Mouse (Mus musculus) CH12.LX (cell line): ENCODE measurements around the gene Myh1. TPM values are rescaled to one million over a fixed set of nuclear protein-coding genes. Genes with fewer than 3 reads are reported as not detected.
A peak's percentile ranks its signal among the peaks of the same experiment; 100 is the strongest.

Source experiments
- DNase-seq: peaks from one replicate; pipeline ENCODE4 v3.0.0-alpha.2; 2013; ENCODE audit errors: extremely low read depth
- H3K27ac ChIP-seq: 2 replicates; pipeline ENCODE4 v1.5.1; 2012; ENCODE audit warnings: low read depth, mild to moderate bottlenecking, control low read depth, moderate library complexity; ENCODE audit not compliant: insufficient read depth
- H3K27me3 ChIP-seq: replicated peaks from 2 replicates; pipeline ENCODE3; 2012; ENCODE audit warnings: inconsistent platforms
- H3K36me3 ChIP-seq, 2 experiments: replicated peaks in 1 of 2; 2 replicates each; pipeline versions ENCODE3 to v1.6.1; 2012; ENCODE audit warnings: inconsistent platforms in 1 of 2, low read length in 1 of 2, mild to moderate bottlenecking in 1 of 2, mixed read lengths in 1 of 2, moderate library complexity in 1 of 2; ENCODE audit not compliant: control insufficient read depth in 1 of 2, insufficient read depth in 1 of 2
- H3K4me1 ChIP-seq, 2 experiments: 2 replicates each; pipeline ENCODE4 v1.6.1; 2012; ENCODE audit warnings: inconsistent platforms in 1 of 2, moderate library complexity in 1 of 2; ENCODE audit not compliant: insufficient read depth in 2 of 2, control insufficient read depth in 1 of 2
- H3K4me2 ChIP-seq: 2 replicates; pipeline ENCODE4 v1.6.1; 2012; ENCODE audit warnings: low read depth, mild to moderate bottlenecking, control low read depth; ENCODE audit not compliant: poor library complexity, insufficient read depth, severe bottlenecking
- H3K4me3 ChIP-seq, 3 experiments: fragments of 150-350 bp in 1 of 3; sonication (generic) in 1 of 3; replicated peaks in 1 of 3; 2 replicates each; pipeline versions ENCODE3 to v1.5.1; 2011 to 2012; ENCODE audit warnings: low read depth in 2 of 3, low read length in 2 of 3, mild to moderate bottlenecking in 2 of 3, moderate library complexity in 2 of 3, control low read depth in 1 of 3, improper control_type of control experiment in 1 of 3, inconsistent platforms in 1 of 3, mixed read lengths in 1 of 3; ENCODE audit not compliant: poor library complexity in 1 of 3
- H3K79me2 ChIP-seq: replicated peaks from 2 replicates; pipeline ENCODE4 v1.6.1; 2012; ENCODE audit warnings: mild to moderate bottlenecking, moderate library complexity; ENCODE audit not compliant: control insufficient read depth, poor library complexity, insufficient read depth, severe bottlenecking; ENCODE audit errors: extremely low read depth
- H3K9ac ChIP-seq: 2 replicates; pipeline ENCODE4 v1.6.1; 2012; ENCODE audit warnings: low read depth, mild to moderate bottlenecking, control low read depth, moderate library complexity; ENCODE audit not compliant: insufficient read depth
- H3K9me3 ChIP-seq: replicated peaks from 2 replicates; pipeline ENCODE3; 2012; ENCODE audit warnings: low read length, inconsistent platforms, mixed read lengths
- BHLHE40 ChIP-seq: IDR thresholded peaks from 2 replicates; pipeline ENCODE4 v1.6.1; 2011; ENCODE audit warnings: mild to moderate bottlenecking, low read depth, low read length, improper control_type of control experiment
- E2F4 ChIP-seq: IDR thresholded peaks from 2 replicates; pipeline ENCODE4 v1.6.1; 2011; ENCODE audit warnings: low read depth, low read length, improper control_type of control experiment; ENCODE audit not compliant: insufficient replicate concordance
- EP300 ChIP-seq: IDR thresholded peaks from 2 replicates; pipeline ENCODE4 v1.6.1; 2011; ENCODE audit warnings: low read length, improper control_type of control experiment
- ETS1 ChIP-seq: conservative IDR thresholded peaks from 2 replicates; pipeline ENCODE4 v1.6.1; 2012; ENCODE audit warnings: low read depth, mild to moderate bottlenecking, inconsistent platforms, low read length, improper control_type of control experiment, moderate library complexity
- GABPA ChIP-seq: IDR thresholded peaks from 2 replicates; pipeline ENCODE4 v1.6.1; 2012; ENCODE audit warnings: low read depth, low read length, improper control_type of control experiment, inconsistent platforms; ENCODE audit not compliant: insufficient replicate concordance
- IRF4 ChIP-seq: IDR thresholded peaks from 2 replicates; pipeline ENCODE4 v1.6.1; 2014; ENCODE audit warnings: low read depth, mild to moderate bottlenecking, inconsistent platforms, low read length, improper control_type of control experiment
- KAT2A ChIP-seq: IDR thresholded peaks from 2 replicates; pipeline ENCODE4 v1.6.1; 2012; ENCODE audit warnings: low read length, improper control_type of control experiment, inconsistent platforms; ENCODE audit not compliant: insufficient replicate concordance
- MAFK ChIP-seq: IDR thresholded peaks from 2 replicates; pipeline ENCODE4 v1.6.1; 2011; ENCODE audit warnings: low read length, improper control_type of control experiment; ENCODE audit not compliant: insufficient replicate concordance
- MAZ ChIP-seq: IDR thresholded peaks from 2 replicates; pipeline ENCODE4 v1.6.1; 2012; ENCODE audit warnings: low read depth, mild to moderate bottlenecking, inconsistent platforms, low read length, improper control_type of control experiment, moderate library complexity
- MXI1 ChIP-seq: IDR thresholded peaks from 2 replicates; pipeline ENCODE4 v1.6.1; 2011; ENCODE audit warnings: mild to moderate bottlenecking, low read depth, low read length, improper control_type of control experiment
- NELFE ChIP-seq: IDR thresholded peaks from 2 replicates; pipeline ENCODE4 v1.6.1; 2011; ENCODE audit warnings: low read depth, low read length, improper control_type of control experiment
- NRF1 ChIP-seq: IDR thresholded peaks from 2 replicates; pipeline ENCODE4 v1.6.1; 2014; ENCODE audit warnings: low read depth, mild to moderate bottlenecking, inconsistent platforms, low read length, improper control_type of control experiment, moderate library complexity
- PAX5 ChIP-seq: IDR thresholded peaks from 2 replicates; pipeline ENCODE4 v1.6.1; 2012; ENCODE audit warnings: low read length, inconsistent platforms, mixed read lengths
- POLR2A ChIP-seq: IDR thresholded peaks from 2 replicates; pipeline ENCODE4 v1.6.1; 2011; ENCODE audit warnings: low read depth, mild to moderate bottlenecking, improper control_type of control experiment, low read length
- POLR2AphosphoS2 ChIP-seq: IDR thresholded peaks from 2 replicates; pipeline ENCODE4 v1.6.1; 2011; ENCODE audit warnings: low read depth, low read length, improper control_type of control experiment
- SIN3A ChIP-seq: IDR thresholded peaks from 2 replicates; pipeline ENCODE4 v1.6.1; 2012; ENCODE audit warnings: low read length, improper control_type of control experiment, inconsistent platforms
- SMC3 ChIP-seq: IDR thresholded peaks from 2 replicates; pipeline ENCODE4 v1.6.1; 2011; ENCODE audit warnings: low read depth, low read length, improper control_type of control experiment
- TBP ChIP-seq: conservative IDR thresholded peaks from 2 replicates; pipeline ENCODE4 v1.6.1; 2011; ENCODE audit warnings: low read depth, low read length, improper control_type of control experiment
- TCF12 ChIP-seq: IDR thresholded peaks from 2 replicates; pipeline ENCODE4 v1.6.1; 2014; ENCODE audit warnings: low read depth, mild to moderate bottlenecking, inconsistent platforms, low read length, improper control_type of control experiment
- UBTF ChIP-seq: IDR thresholded peaks from 2 replicates; pipeline ENCODE4 v1.6.1; 2012; ENCODE audit warnings: low read depth, mild to moderate bottlenecking, inconsistent platforms, low read length, improper control_type of control experiment, moderate library complexity
- USF1 ChIP-seq: IDR thresholded peaks from 2 replicates; pipeline ENCODE4 v1.6.1; 2014; ENCODE audit warnings: low read depth, mild to moderate bottlenecking, inconsistent platforms, low read length, improper control_type of control experiment
- ZC3H11A ChIP-seq: IDR thresholded peaks from 2 replicates; pipeline ENCODE4 v1.6.1; 2012; ENCODE audit warnings: low read depth, mild to moderate bottlenecking, inconsistent platforms, low read length, improper control_type of control experiment
- ZKSCAN1 ChIP-seq: IDR thresholded peaks from 2 replicates; pipeline ENCODE4 v1.6.1; 2012; ENCODE audit warnings: low read depth, inconsistent platforms, low read length, improper control_type of control experiment, borderline replicate concordance
- ZNF384 ChIP-seq: IDR thresholded peaks from 2 replicates; pipeline ENCODE4 v1.6.1; 2012; ENCODE audit warnings: low read depth, low read length, improper control_type of control experiment, inconsistent platforms
- dilution Hi-C: fragments of 300-500 bp; cut with MboI; formaldehyde crosslinking; loops from 2 replicates; pipeline ENCODE4 v1.14.3; 2020; ENCODE audit warnings: low sequenced_read_pairs; ENCODE audit not compliant: extremely low pct_unique_long_range_greater_than_20kb, extremely low pct_ligation_motif_present
- in situ Hi-C: fragments of 300-500 bp; cut with MboI; formaldehyde crosslinking; loops from 3 replicates; pipeline ENCODE4 v1.14.3; 2019; ENCODE audit warnings: low sequenced_read_pairs, low pct_ligation_motif_present, low pct_unique_long_range_greater_than_20kb, mixed read lengths
- polyA plus RNA-seq: library from polyadenylated mRNA; unstranded; fragments of >175 nt; gene quantifications from 2 replicates; pipeline ENCODE4 v1.2.1, GENCODE M21; 2012; ENCODE audit warnings: low read depth; ENCODE audit not compliant: insufficient read length
- total RNA-seq, 2 experiments: library from RNA; depleted of rRNA; stranded (reverse); fragments of 300-350 nt in 1 of 2; fragments of >200 nt in 1 of 2; gene quantifications; 2 replicates each; pipeline ENCODE4 v1.2.3; 2012 to 2014

The Myh1 gene
- total and polyA plus RNA-seq, 3 experiments: 0.04 TPM; not detected in 1

DNA sequence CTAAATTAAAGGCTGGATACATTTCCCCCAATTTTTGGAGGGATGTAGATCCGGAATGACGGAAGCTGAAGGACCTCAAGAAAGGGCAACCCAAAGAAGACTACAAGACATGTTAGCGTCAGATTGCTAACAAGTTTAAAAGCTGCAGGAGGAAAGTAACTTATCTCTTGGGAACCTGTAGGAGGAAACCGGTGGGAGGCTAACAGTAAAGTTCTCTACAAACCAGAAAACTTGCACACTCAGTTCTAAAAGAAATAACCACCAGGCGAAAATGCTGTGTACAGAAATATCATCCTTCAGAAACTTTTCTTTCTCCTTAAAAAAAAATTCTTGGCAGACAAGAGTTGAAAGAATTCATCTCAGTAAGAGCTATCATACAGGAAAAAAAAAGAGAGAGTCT lies 29.3 kb downstream of the Myh1 start:
- no peak overlapping the region for H3K9ac ChIP-seq
- H3K4me2 ChIP-seq: no peak overlapping the region
- no peaks in the 10 kb centered on the region for H3K79me2 ChIP-seq
- no peak for TF ChIP-seq MAZ
- TF ChIP-seq MXI1: no peak
- no peak for TF ChIP-seq SIN3A
- no peak for TF ChIP-seq ZNF384
- no peak for TF ChIP-seq GABPA
- TF ChIP-seq KAT2A: no peak
- no peak for TF ChIP-seq TCF12
- no peak for TF ChIP-seq BHLHE40
- no peak for TF ChIP-seq ETS1
- TF ChIP-seq POLR2AphosphoS2: no peak
- no peak for TF ChIP-seq ZKSCAN1
- TF ChIP-seq, all 38 proteins: peak for 0
- dilution Hi-C loops: no loop called here
- Histone ChIP-seq H3K4me1 (peaks cover 4 to 21% of the 10 kb centered on the region in 2 experiments; a peak in 3 of 4 replicates), H3K4me3 (no peak overlapping the region), H3K27ac (no peak overlapping the region), H3K36me3 (no peaks in the 10 kb centered on the region), H3K27me3 (no peaks in the 10 kb centered on the region), H3K9me3 (peaks cover 5% of the 10 kb centered on the region)
- DNase-seq: no peak
- in situ Hi-C loops: loop anchor here (10.0 kb wide), 1 partner anchor 64 kb away; no protein-coding TSS in a partner anchor

DNA sequence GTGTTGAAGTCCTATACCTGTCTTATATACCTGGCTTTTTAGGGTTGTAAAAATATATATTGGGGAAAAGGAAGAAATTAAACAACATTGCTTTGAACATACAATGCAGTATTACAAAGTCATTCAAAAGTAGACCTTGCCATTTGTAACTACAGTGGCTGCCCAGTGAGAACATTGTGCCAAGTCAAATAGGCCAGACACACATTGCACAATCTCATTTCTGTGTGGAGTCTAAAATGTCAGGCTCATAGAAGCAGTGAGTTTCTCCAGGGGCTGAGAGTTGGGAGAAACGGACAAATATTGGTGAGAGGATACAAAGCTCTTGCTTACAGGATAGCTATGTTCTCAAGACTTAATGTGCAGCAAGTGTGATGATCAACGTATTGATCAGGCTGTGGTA lies 30.1 kb downstream of the Myh1 start:
- H3K79me2 ChIP-seq: no peaks in the 10 kb centered on the region
- peaks cover 5% of the 10 kb centered on the region for H3K9me3 ChIP-seq
- no peak overlapping the region for H3K4me2 ChIP-seq
- no peak for TF ChIP-seq UBTF
- dilution Hi-C loops: no loop called here
- peaks cover 4 to 21% of the 10 kb centered on the region in 2 experiments; a peak in 3 of 4 replicates for H3K4me1 ChIP-seq
- no peak overlapping the region for H3K4me3 ChIP-seq
- H3K36me3 ChIP-seq: no peaks in the 10 kb centered on the region
- H3K27ac ChIP-seq: no peak overlapping the region
- no peak for DNase-seq
- H3K9ac ChIP-seq: no peak overlapping the region
- H3K27me3 ChIP-seq: no peaks in the 10 kb centered on the region
- in situ Hi-C loops: loop anchor here (5.0 to 10.0 kb wide), 2 partner anchors 65 to 118 kb away; no protein-coding TSS in a partner anchor

DNA sequence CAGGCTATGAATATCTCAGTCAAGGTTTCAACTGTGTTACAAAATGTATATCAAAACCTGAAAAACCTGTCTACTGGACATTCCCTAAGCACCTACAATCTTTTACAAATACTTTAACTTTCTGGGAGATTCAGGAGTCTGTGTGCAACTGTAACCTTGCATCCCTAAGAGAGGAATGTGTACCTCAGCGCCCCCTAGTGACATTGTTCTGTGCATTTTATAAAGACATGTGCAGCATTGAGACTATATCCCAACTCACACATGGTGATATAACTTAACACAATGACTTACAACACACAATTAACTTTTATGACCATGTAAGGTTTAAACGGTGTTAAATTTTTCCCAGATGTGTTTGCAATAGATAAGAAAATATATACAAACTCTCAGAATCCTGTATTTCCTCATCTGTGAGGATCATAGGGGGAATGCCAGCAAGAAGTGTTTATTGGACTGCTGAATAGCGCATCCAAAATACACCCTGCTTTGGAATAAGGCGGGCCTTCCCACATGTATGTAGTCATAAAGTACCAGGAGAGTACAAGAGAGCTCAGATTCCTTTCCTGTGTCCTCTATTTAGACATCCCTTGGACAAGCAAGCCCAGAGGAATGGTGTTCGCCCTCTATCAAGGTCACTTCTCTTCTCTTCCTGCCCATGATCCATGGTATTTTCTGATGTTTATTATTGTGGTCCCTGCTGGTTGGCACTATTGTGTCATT lies 35.9 kb downstream of the Myh1 start:
- Histone ChIP-seq H3K79me2 (no peaks in the 10 kb centered on the region), H3K27me3 (no peaks in the 10 kb centered on the region), H3K27ac (no peak overlapping the region), H3K4me3 (no peak overlapping the region), H3K36me3 (no peaks in the 10 kb centered on the region), H3K4me2 (no peak overlapping the region), H3K9me3 (peaks cover 5% of the 10 kb centered on the region), H3K9ac (no peak overlapping the region), H3K4me1 (peaks cover 4 to 11% of the 10 kb centered on the region in 2 experiments; a peak in 3 of 4 replicates)
- dilution Hi-C loops: no loop called here
- in situ Hi-C loops: no loop called here
- DNase-seq: peak; percentile 83
- TF ChIP-seq BHLHE40: 0 out of 2 replicates have a peak, but pooled peaks have one; percentile 23
- no peak for TF ChIP-seq POLR2A
- TF ChIP-seq TBP: no peak
- no peak for TF ChIP-seq TCF12
- peak; percentile 11; the same call in 1 of the 2 replicates for TF ChIP-seq EP300
- TF ChIP-seq ZC3H11A: peak; percentile 82
- no peak for TF ChIP-seq MAFK
- no peak for TF ChIP-seq ZNF384
- no peak for TF ChIP-seq PAX5
- no peak for TF ChIP-seq USF1
- no peak for TF ChIP-seq GABPA
- TF ChIP-seq NELFE: no peak
- TF ChIP-seq ZKSCAN1: no peak
- TF ChIP-seq E2F4: no peak
- TF ChIP-seq IRF4: no peak
- TF ChIP-seq NRF1: no peak
- no peak for TF ChIP-seq MAZ
- peak; percentile 98 for TF ChIP-seq SMC3
- TF ChIP-seq MXI1: no peak
